Mouse (Mus musculus): ENCODE data around the gene Gm14819. TPM values are rescaled to one million over a fixed set of nuclear protein-coding genes. Genes with fewer than 3 reads are reported as not detected.
"Not testable (repeated sequence)": the region's sequence is repeated elsewhere in the genome, so short reads cannot be mapped to it uniquely, and the experiment has no call there.

Gm14819 gene
- not detected for total RNA-seq (2021)

- intact Hi-C loops (cut with DNase I); DNase-seq (ENCODE audit: low spot score in 2 of 2): not testable (repeated sequence)
Observed at GRCm38 (mm10) chrX:35403883-35404282, at the start of gene Gm14819. TSS of gene Gm14819 (plus strand) at chrX:35404183.

All from left cerebral cortex, postnatal 36 days (tissue).